Mouse (Mus musculus) neural tube, embryonic 11.5 days (tissue): ENCODE data around the gene Grik3. TPM values are rescaled to one million over a fixed set of nuclear protein-coding genes. Genes with fewer than 3 reads are reported as not detected.
A peak's percentile ranks its signal among the peaks of the same experiment; 100 is the strongest.

Experiments
- ATAC-seq: fragments of 200-750 bp; cut with Nextera tagmentation; 2 replicates; pipeline ENCODE4 v1.8.0; 2017; ENCODE audit warnings: moderate number of reproducible peaks, mild to moderate bottlenecking, moderate TSS enrichment, moderate library complexity; ENCODE audit not compliant: insufficient read depth, low FRiP score, low TSS enrichment
- DNase-seq: peaks from one replicate; pipeline ENCODE4 v3.0.0-alpha.2; 2015; ENCODE audit warnings: low spot score
- H3K27ac ChIP-seq: fragments of 300-500 bp; sonication (generic); 2 replicates; pipeline ENCODE4 v1.5.1; 2014; ENCODE audit warnings: low read depth, mild to moderate bottlenecking, low read length
- H3K27me3 ChIP-seq: fragments of 300-500 bp; sonication (generic); 2 replicates; pipeline ENCODE4 v1.6.1; 2014; ENCODE audit warnings: mild to moderate bottlenecking, low read length, mixed read lengths; ENCODE audit not compliant: control insufficient read depth, insufficient read depth
- H3K36me3 ChIP-seq: fragments of 300-500 bp; sonication (generic); 2 replicates; pipeline ENCODE4 v1.6.1; 2014; ENCODE audit warnings: mild to moderate bottlenecking, low read length, moderate library complexity, mixed read lengths; ENCODE audit not compliant: control insufficient read depth, insufficient read depth
- H3K4me1 ChIP-seq: fragments of 300-500 bp; sonication (generic); 2 replicates; pipeline ENCODE4 v1.6.1; 2014; ENCODE audit warnings: low read length, mixed read lengths; ENCODE audit not compliant: control insufficient read depth, insufficient read depth
- H3K4me2 ChIP-seq: fragments of 300-500 bp; sonication (generic); 2 replicates; pipeline ENCODE4 v1.6.1; 2014; ENCODE audit warnings: low read depth, mild to moderate bottlenecking, moderate library complexity
- H3K4me3 ChIP-seq: fragments of 300-500 bp; sonication (generic); 2 replicates; pipeline ENCODE4 v1.5.1; 2014; ENCODE audit warnings: low read depth, low read length
- H3K9ac ChIP-seq: fragments of 300-500 bp; sonication (generic); 2 replicates; pipeline ENCODE4 v1.6.1; 2014; ENCODE audit warnings: mild to moderate bottlenecking, low read length
- H3K9me3 ChIP-seq: fragments of 300-500 bp; sonication (generic); 2 replicates; pipeline ENCODE4 v1.6.1; 2016; ENCODE audit warnings: low read length; ENCODE audit not compliant: control insufficient read depth
- WGBS: fragments of 180-500 bp; shearing (Covaris S2); extraction: QIAGEN DNeasy Blood & Tissue Kit; methylation state at CpG from one replicate; pipeline ENCODE4 v1.1.7; 2014; 5-methylcytosine and 5-hydroxymethylcytosine counted together
- polyA plus RNA-seq: library from polyadenylated mRNA; unstranded; fragments of >200 nt; fragmentation: Nextera tagmentation; extraction: Ambion mirVana; gene quantifications from 2 replicates; pipeline ENCODE4 v1.2.1, GENCODE M21; 2014

Gene Grik3
- polyA plus RNA-seq, 1 experiment from 2014 or later: 1.3 TPM

DNA sequence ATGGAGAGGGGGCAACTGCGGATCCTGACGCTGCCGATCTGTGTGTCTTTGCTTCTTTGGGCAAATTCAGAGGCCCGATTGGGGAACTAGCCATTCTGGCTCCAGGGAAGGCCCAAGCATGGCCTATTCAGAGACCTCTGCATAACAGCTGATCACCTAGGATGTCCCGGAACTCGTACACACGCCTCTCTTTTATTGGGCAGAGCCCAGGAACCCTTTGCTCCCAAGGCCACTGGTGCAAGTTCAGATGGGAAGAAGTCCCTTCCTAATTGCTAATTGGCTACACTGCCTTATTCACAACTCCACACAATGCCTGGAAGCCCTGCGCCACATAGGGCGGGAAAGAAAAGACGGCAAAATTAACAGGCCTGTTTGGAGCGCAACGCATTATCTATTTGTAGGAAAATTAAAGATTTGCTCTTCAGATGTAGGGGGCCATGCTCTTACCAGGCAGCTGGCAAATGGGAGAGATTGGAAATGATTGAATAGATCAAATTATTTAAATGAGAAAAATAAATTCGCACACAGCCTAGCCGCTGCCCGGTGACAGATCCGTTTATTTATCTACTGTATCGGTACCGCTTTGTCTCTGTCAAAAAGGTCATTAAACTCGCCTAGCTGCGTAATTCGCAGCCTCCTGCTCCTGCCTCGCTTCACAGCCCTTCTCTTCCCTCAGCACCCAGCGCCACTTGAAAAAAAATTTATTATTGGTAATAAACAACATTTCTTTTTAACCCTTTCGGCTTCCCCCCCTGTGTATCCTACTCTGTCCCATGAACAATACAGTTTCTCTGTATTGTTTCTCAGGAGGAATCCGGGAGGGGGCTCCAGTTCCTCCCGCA is 1.5 kb upstream of the Grik3 start:
- ATAC-seq: no peak
- H3K4me3 ChIP-seq: peak overlapping the region; percentile 46
- peaks cover 44% of the 10 kb centered on the region for H3K4me1 ChIP-seq
- H3K9me3 ChIP-seq: no peaks in the 10 kb centered on the region
- 0 out of 2 replicates have a peak overlapping the region, but pooled peaks have one; percentile 56 for H3K27ac ChIP-seq
- WGBS: 2% methylated on average over 26 of the region's 26 CpGs
- peak; percentile 45 for DNase-seq
- peak overlapping the region; percentile 80 for H3K4me2 ChIP-seq
- no peaks in the 10 kb centered on the region for H3K36me3 ChIP-seq
- H3K27me3 ChIP-seq: peaks cover 88% of the 10 kb centered on the region
- H3K9ac ChIP-seq: peak overlapping the region; percentile 61; the same call in 1 of the 2 replicates

DNA sequence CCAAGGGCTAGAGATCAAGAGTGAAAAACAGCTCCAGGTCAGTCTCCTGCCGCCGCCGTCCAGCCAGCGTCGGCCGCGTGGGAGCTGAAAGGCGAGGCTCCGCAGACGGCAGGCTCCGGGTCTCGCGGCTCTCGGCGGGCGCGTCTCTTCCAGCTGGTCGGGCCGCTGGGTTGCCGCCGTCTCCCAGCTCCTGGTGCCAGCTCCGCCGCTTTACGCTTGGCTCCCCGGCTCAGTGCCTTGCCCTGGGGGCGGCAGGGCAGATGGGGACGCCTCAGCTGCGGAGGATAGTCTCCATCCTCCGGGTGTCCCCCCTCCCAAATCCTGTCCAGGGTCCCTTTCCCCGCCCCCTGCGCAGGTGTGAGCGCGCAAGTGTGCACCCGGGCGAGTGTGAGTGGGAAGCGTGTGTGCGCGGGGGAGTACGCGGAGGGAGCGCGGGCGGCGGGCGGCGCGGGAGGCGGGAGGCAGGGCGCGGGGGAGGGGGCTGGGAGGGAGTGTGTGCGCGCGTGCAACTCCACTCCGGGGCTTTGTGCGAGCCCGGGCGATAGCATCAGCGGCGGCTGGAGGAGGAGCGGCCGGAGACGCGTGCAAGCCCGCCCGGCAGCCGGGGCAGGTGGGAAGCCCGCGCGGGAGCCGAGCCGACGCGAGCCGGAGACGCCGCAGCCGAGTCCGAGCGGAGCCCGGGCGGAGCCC is 454 bp upstream of the Grik3 start:
- Histone ChIP-seq H3K9me3 (no peaks in the 10 kb centered on the region), H3K27me3 (peaks cover 90% of the 10 kb centered on the region), H3K36me3 (no peaks in the 10 kb centered on the region), H3K27ac (peak overlapping the region; percentile 72), H3K4me2 (peak overlapping the region; percentile 80), H3K4me1 (peaks cover 44% of the 10 kb centered on the region), H3K9ac (peak overlapping the region; percentile 61), H3K4me3 (peak overlapping the region; percentile 46)
- DNase-seq: peak; percentile 77
- peak; percentile 32; the same call in 1 of the 2 replicates for ATAC-seq
- 0% methylated on average over 53 of the region's 81 CpGs for WGBS

DNA sequence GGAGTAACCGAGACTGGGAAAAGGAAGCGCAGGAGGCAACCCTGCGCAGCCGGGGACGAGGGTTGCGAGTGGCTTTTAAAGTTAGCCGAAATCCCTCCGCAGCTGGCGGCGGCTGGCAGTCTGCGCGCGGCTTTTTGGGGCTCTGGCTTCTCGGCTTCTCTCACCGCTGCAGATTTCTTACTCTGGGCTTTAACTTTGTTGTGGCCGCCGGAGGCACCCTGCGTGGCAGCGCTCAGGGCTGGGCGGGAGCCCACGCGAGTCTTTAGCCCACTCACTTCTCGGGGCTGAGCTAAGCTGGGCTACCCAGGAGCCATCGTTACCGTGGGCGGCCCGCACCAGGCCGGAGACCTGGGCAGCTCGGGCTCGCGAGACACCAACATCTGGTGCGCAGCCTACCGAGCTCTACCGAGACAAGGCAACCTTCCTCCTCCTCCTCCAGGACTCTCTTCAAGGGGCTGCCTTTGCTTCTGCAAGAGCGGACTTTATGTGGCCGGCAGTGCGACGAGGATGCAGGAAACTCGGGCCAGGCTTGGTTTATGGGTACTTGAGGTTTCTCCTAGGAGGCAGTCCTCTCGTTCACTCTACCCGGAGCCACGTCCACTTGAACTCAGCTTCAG is 1.1 kb downstream of the Grik3 start:
- peak overlapping the region; percentile 46 for H3K4me3 ChIP-seq
- peak overlapping the region; percentile 80 for H3K4me2 ChIP-seq
- peaks cover 35% of the 10 kb centered on the region for H3K4me1 ChIP-seq
- peak overlapping the region; percentile 61 for H3K9ac ChIP-seq
- peak; percentile 47 for DNase-seq
- H3K27ac ChIP-seq: no peak overlapping the region
- H3K27me3 ChIP-seq: peaks cover 83% of the 10 kb centered on the region
- ATAC-seq: no peak
- no peaks in the 10 kb centered on the region for H3K36me3 ChIP-seq
- no peaks in the 10 kb centered on the region for H3K9me3 ChIP-seq
- WGBS: under 1% methylated on average over 42 of the region's 42 CpGs

DNA sequence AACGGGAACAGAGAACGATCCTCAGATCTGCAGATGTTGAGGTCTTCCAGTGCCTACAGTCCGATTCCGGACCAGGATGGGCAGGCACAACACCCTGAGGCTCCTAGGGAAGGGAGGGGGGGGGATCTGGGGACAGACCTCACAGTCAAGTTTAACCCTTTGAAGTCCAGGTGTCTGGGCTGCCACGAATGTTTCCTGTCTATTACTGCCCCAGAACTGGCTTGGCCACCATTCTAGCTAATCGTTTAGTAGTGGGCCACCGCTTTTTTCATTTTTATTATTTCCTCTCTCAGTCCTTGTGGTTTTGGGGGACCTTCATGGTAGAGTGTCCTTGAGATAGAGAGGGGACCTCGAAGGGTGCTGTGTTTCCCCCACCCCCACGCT is 1.6 kb downstream of the Grik3 start:
- Histone ChIP-seq H3K36me3 (no peaks in the 10 kb centered on the region), H3K27me3 (peaks cover 79% of the 10 kb centered on the region), H3K27ac (no peak overlapping the region), H3K4me3 (peak overlapping the region; percentile 46), H3K4me2 (peak overlapping the region; percentile 80), H3K9me3 (no peaks in the 10 kb centered on the region), H3K9ac (0 out of 2 replicates have a peak overlapping the region, but pooled peaks have one; percentile 1), H3K4me1 (peaks cover 30% of the 10 kb centered on the region)
- ATAC-seq (no peak), DNase-seq (no peak)
- WGBS: 11% methylated on average over 9 of the region's 9 CpGs

GRCm38 (mm10) chr4:125492706-125493105 is 2.2 kb downstream of the Grik3 start:
- no peak for DNase-seq
- ATAC-seq: no peak
- Histone ChIP-seq H3K27me3 (peaks cover 75% of the 10 kb centered on the region), H3K27ac (no peak overlapping the region), H3K4me2 (peak overlapping the region; percentile 80), H3K9ac (no peak overlapping the region), H3K4me1 (peaks cover 24% of the 10 kb centered on the region), H3K36me3 (no peaks in the 10 kb centered on the region), H3K9me3 (no peaks in the 10 kb centered on the region), H3K4me3 (no peak overlapping the region; the same call in 1 of the 2 replicates)
- 20% methylated on average over 9 of the region's 9 CpGs for WGBS

DNA sequence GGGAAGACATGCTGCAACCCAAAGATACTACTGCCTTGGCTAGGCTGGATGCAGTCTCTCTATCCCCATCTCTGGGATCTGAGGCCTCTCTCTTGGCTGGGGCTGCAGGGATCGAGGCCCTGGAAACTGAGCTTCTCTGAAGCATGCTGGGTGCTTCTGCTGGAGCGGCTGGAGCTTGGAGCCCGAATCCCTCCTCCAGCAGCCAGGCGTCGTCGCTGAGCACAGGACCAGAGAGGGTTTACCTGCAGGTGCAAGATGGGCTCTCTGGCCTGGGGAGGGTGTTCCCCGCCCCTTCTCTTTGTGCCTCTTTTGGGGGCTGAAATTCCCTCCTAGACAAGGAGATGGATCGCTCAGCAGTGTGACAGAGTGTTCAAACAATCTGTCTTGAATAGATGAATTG is 2.6 kb downstream of the Grik3 start:
- Histone ChIP-seq H3K9ac (no peak overlapping the region), H3K36me3 (no peaks in the 10 kb centered on the region), H3K9me3 (no peaks in the 10 kb centered on the region), H3K4me3 (no peak overlapping the region), H3K27ac (no peak overlapping the region), H3K4me2 (peak overlapping the region; percentile 80; the same call in 1 of the 2 replicates), H3K27me3 (peaks cover 71% of the 10 kb centered on the region), H3K4me1 (peaks cover 22% of the 10 kb centered on the region)
- DNase-seq: peak; percentile 29
- no peak for ATAC-seq
- 7% methylated on average over 8 of the region's 8 CpGs for WGBS

DNA sequence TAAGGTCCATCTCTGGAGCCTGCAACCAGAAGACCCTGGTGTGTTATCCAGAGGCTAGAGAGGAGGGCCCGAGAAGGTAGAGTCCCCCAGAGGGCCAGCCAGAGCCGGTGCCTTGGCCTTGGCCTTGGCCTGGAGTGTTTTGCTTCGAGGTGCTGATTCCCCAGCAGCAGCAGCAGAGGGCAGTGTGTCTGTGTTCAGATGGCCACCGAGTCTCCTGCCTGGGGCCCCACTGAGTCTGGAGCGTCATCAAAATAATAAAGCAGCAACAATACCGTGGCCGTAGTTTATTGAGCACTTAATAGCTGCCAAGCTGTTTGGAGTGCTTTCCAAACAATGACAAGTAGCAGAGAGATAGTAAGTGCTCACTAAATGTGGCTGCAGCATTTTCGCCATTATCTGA is 5.0 kb downstream of the Grik3 start:
- H3K9ac ChIP-seq: no peak overlapping the region
- H3K9me3 ChIP-seq: no peaks in the 10 kb centered on the region
- 18% methylated on average over 8 of the region's 8 CpGs for WGBS
- no peak overlapping the region for H3K4me2 ChIP-seq
- ATAC-seq: no peak
- DNase-seq: no peak
- peaks cover 11% of the 10 kb centered on the region; the same call in 1 of the 2 replicates for H3K4me1 ChIP-seq
- peaks cover 55% of the 10 kb centered on the region for H3K27me3 ChIP-seq
- no peak overlapping the region for H3K4me3 ChIP-seq
- H3K27ac ChIP-seq: no peak overlapping the region
- H3K36me3 ChIP-seq: no peaks in the 10 kb centered on the region

DNA sequence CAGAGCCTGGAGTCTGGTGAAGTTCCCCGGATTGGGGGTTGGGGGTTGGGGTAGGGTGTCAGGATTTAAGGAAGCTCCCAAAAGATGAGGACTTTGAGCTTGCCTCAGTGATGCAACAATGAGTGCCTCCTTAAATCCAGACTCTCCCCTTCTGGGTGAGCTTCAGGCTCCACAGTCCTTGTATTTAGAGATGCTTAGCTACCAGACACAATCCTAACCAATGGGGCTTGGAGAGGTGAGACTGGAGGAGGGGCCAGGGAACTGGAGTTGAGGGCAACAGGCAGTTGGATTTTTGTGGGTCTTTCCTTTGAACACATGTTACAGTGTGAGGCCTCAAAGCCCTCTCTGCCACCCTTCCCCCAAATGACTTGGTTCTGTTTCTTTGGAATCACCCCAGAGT is 6.5 kb downstream of the Grik3 start:
- no peak overlapping the region for H3K4me2 ChIP-seq
- peaks cover 39% of the 10 kb centered on the region for H3K27me3 ChIP-seq
- no peak overlapping the region for H3K4me3 ChIP-seq
- no peaks in the 10 kb centered on the region for H3K36me3 ChIP-seq
- H3K4me1 ChIP-seq: no peaks in the 10 kb centered on the region
- no peak overlapping the region for H3K27ac ChIP-seq
- no peaks in the 10 kb centered on the region for H3K9me3 ChIP-seq
- WGBS: 5% methylated on average over 1 of the region's 1 CpGs
- ATAC-seq (no peak), DNase-seq (no peak)
- H3K9ac ChIP-seq: no peak overlapping the region
